Mouse (Mus musculus) forebrain, embryonic 12.5 days (tissue): Measurements from ENCODE around the gene Usp4. TPM values are rescaled to one million over a fixed set of nuclear protein-coding genes. Genes with fewer than 3 reads are reported as not detected.

Source experiments
- ATAC-seq: fragments of 200-750 bp; cut with Nextera tagmentation; 2 replicates; pipeline ENCODE4 v1.8.0; 2017; ENCODE audit warnings: moderate TSS enrichment; ENCODE audit not compliant: low FRiP score
- H3K27ac ChIP-seq: fragments of 300-500 bp; sonication (generic); 2 replicates; pipeline ENCODE4 v1.5.1; 2016; ENCODE audit warnings: mild to moderate bottlenecking
- H3K27me3 ChIP-seq: fragments of 300-500 bp; sonication (generic); 2 replicates; pipeline ENCODE4 v1.6.1; 2016; ENCODE audit warnings: mild to moderate bottlenecking
- H3K36me3 ChIP-seq: fragments of 300-500 bp; sonication (generic); replicated peaks from 2 replicates; pipeline ENCODE4 v1.6.1; 2016; ENCODE audit warnings: mild to moderate bottlenecking
- H3K4me1 ChIP-seq: fragments of 300-500 bp; sonication (generic); 2 replicates; pipeline ENCODE4 v1.6.1; 2016
- H3K4me2 ChIP-seq: fragments of 300-500 bp; sonication (generic); 2 replicates; pipeline ENCODE4 v1.6.1; 2016; ENCODE audit warnings: mild to moderate bottlenecking, moderate library complexity
- H3K4me3 ChIP-seq: fragments of 300-500 bp; sonication (generic); replicated peaks from 2 replicates; pipeline ENCODE4 v1.5.1; 2016; ENCODE audit warnings: mild to moderate bottlenecking
- H3K9ac ChIP-seq: fragments of 300-500 bp; sonication (generic); 2 replicates; pipeline ENCODE4 v1.6.1; 2016; ENCODE audit warnings: mild to moderate bottlenecking
- H3K9me3 ChIP-seq: fragments of 300-500 bp; sonication (generic); 2 replicates; pipeline ENCODE4 v1.6.1; 2016
- WGBS: fragments of 180-500 bp; shearing (Covaris S2); methylation state at CpG from one replicate; pipeline ENCODE4 v1.1.7; 2016; 5-methylcytosine and 5-hydroxymethylcytosine counted together
- polyA plus RNA-seq: library from polyadenylated mRNA; unstranded; fragments of >200 nt; fragmentation: Nextera tagmentation; extraction: Ambion mirVana; gene quantifications from 2 replicates; pipeline ENCODE4 v1.2.1, GENCODE M21; 2016

The Usp4 gene
- polyA plus RNA-seq, 1 experiment from 2014 or later, result 144 TPM

DNA sequence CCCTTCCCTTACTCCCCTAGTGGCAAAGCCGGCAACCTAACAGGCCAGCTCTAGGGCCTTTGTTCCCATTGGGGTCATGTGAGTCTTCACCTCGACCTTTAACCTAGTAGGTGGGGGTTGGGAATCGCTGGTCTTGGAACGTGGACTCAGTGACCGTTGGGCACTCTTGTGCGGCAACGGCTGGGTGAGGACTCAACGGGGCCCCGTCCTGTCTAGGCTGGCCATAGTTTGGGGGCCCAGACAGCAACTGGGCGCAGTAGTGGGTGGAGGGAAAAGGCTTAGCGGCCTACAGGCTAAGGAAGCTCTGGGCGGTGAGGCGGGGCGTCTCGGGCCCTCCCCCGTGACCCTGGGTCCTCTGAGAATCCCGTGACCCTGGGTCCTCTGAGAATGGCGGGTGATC is 45.0 kb downstream of the Usp4 start, which contains the start of gene 1700102P08Rik:
TSS of gene 1700102P08Rik (plus strand) at position 130 of the 400 bp plus-strand sequence.
- peaks cover 59% of the 10 kb centered on the region for H3K36me3 ChIP-seq
- no peaks in the 10 kb centered on the region for H3K4me1 ChIP-seq
- no peak within 1 kb of the TSS for H3K4me2 ChIP-seq
- H3K4me3 ChIP-seq, result no peak within 1 kb of the TSS
- WGBS, result 49% methylated on average over 18 of the region's 18 CpGs
- H3K27me3 ChIP-seq, result no peaks in the 10 kb centered on the region
- no peak within 1 kb of the TSS for H3K27ac ChIP-seq
- H3K9ac ChIP-seq, result no peak within 1 kb of the TSS
- no peaks in the 10 kb centered on the region for H3K9me3 ChIP-seq
- no peak for ATAC-seq

- no peak overlapping the region for H3K27ac ChIP-seq
- no peaks in the 10 kb centered on the region for H3K9me3 ChIP-seq
- no peak overlapping the region for H3K9ac ChIP-seq
- WGBS, result 95% methylated on average over 6 of the region's 6 CpGs
- H3K36me3 ChIP-seq, result peaks cover 44% of the 10 kb centered on the region
- H3K4me3 ChIP-seq, result no peak overlapping the region
- ATAC-seq, result no peak
- no peaks in the 10 kb centered on the region for H3K27me3 ChIP-seq
- no peak overlapping the region for H3K4me2 ChIP-seq
- H3K4me1 ChIP-seq, result no peaks in the 10 kb centered on the region
Observed at GRCm38 (mm10) chr9:108394191-108394590, 46.5 kb downstream of the Usp4 start.

GRCm38 (mm10) chr9:108395427-108395826 is 47.8 kb downstream of the Usp4 start:
- Histone ChIP-seq H3K9ac (no peak overlapping the region), H3K27ac (no peak overlapping the region), H3K4me3 (no peak overlapping the region), H3K36me3 (peaks cover 34% of the 10 kb centered on the region), H3K4me1 (no peaks in the 10 kb centered on the region), H3K27me3 (no peaks in the 10 kb centered on the region), H3K4me2 (no peak overlapping the region), H3K9me3 (no peaks in the 10 kb centered on the region)
- WGBS, result 93% methylated on average over 1 of the region's 1 CpGs
- no peak for ATAC-seq

GRCm38 (mm10) chr9:108398324-108398723 is 50.7 kb downstream of the Usp4 start:
- Histone ChIP-seq H3K4me2 (no peak overlapping the region), H3K36me3 (peaks cover 10% of the 10 kb centered on the region), H3K27me3 (no peaks in the 10 kb centered on the region), H3K9me3 (no peaks in the 10 kb centered on the region), H3K4me3 (no peak overlapping the region), H3K9ac (no peak overlapping the region), H3K4me1 (peaks cover 8% of the 10 kb centered on the region; the same call in 1 of the 2 replicates), H3K27ac (no peak overlapping the region)
- 94% methylated on average over 3 of the region's 3 CpGs for WGBS
- ATAC-seq, result no peak

GRCm38 (mm10) chr9:108401186-108401960 is 53.7 kb downstream of the Usp4 start:
- peaks cover 8% of the 10 kb centered on the region; the same call in 1 of the 2 replicates for H3K4me1 ChIP-seq
- peak overlapping the region; percentile 2; the same call in 1 of the 2 replicates for H3K27ac ChIP-seq
- no peak for ATAC-seq
- H3K4me3 ChIP-seq, result no peak overlapping the region
- H3K9ac ChIP-seq, result no peak overlapping the region
- no peaks in the 10 kb centered on the region for H3K9me3 ChIP-seq
- no peak overlapping the region for H3K4me2 ChIP-seq
- 51% methylated on average over 7 of the region's 7 CpGs for WGBS
- no peaks in the 10 kb centered on the region for H3K36me3 ChIP-seq
- no peaks in the 10 kb centered on the region for H3K27me3 ChIP-seq

- Histone ChIP-seq H3K4me2 (no peak overlapping the region), H3K9me3 (no peaks in the 10 kb centered on the region), H3K4me1 (peaks cover 8% of the 10 kb centered on the region; the same call in 1 of the 2 replicates), H3K4me3 (no peak overlapping the region), H3K9ac (no peak overlapping the region), H3K36me3 (no peaks in the 10 kb centered on the region), H3K27ac (no peak overlapping the region), H3K27me3 (no peaks in the 10 kb centered on the region)
- WGBS, result 82% methylated on average over 4 of the region's 4 CpGs
- ATAC-seq, result no peak
Observed at GRCm38 (mm10) chr9:108403081-108403480, 55.4 kb downstream of the Usp4 start.

DNA sequence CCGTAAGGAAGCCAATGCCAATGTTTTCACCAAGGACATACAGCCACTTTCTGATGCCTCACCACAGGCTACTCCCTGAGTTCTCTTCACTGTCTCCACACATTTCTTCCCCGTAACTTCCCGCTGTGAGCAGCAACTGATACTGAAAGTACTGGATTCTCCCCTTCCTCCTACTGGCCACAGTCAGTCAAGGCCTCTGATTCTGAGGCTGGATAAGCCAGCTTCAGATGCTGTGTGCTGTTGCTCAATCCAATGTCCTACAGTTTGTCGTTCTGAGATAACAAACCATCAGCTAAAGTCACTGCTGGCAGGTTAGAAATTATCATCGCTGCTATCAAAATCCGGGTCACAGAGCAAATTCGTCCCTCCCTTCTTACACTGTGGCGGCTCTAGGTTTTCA is 56.8 kb downstream of the Usp4 start:
- Histone ChIP-seq H3K36me3 (no peaks in the 10 kb centered on the region), H3K27ac (no peak overlapping the region), H3K4me1 (peaks cover 8% of the 10 kb centered on the region; the same call in 1 of the 2 replicates), H3K4me3 (no peak overlapping the region), H3K9ac (no peak overlapping the region), H3K27me3 (no peaks in the 10 kb centered on the region), H3K4me2 (no peak overlapping the region), H3K9me3 (no peaks in the 10 kb centered on the region)
- 84% methylated on average over 8 of the region's 8 CpGs for WGBS
- no peak for ATAC-seq

GRCm38 (mm10) chr9:108409535-108409934 is 61.9 kb downstream of the Usp4 start:
- Histone ChIP-seq H3K9ac (no peak overlapping the region), H3K9me3 (no peaks in the 10 kb centered on the region), H3K4me3 (no peak overlapping the region), H3K4me2 (no peak overlapping the region), H3K4me1 (peaks cover 6% of the 10 kb centered on the region; the same call in 1 of the 2 replicates), H3K36me3 (no peaks in the 10 kb centered on the region), H3K27me3 (no peaks in the 10 kb centered on the region), H3K27ac (no peak overlapping the region)
- no peak for ATAC-seq
- WGBS, result 89% methylated on average over 4 of the region's 4 CpGs

- Histone ChIP-seq H3K4me1 (peaks cover 6% of the 10 kb centered on the region; the same call in 1 of the 2 replicates), H3K27ac (no peak overlapping the region), H3K36me3 (no peaks in the 10 kb centered on the region), H3K9ac (no peak overlapping the region), H3K4me3 (no peak overlapping the region), H3K4me2 (no peak overlapping the region), H3K9me3 (no peaks in the 10 kb centered on the region), H3K27me3 (no peaks in the 10 kb centered on the region)
- no peak for ATAC-seq
- 72% methylated on average over 9 of the region's 9 CpGs for WGBS
Observed at GRCm38 (mm10) chr9:108411381-108411942, 63.8 kb downstream of the Usp4 start.

DNA sequence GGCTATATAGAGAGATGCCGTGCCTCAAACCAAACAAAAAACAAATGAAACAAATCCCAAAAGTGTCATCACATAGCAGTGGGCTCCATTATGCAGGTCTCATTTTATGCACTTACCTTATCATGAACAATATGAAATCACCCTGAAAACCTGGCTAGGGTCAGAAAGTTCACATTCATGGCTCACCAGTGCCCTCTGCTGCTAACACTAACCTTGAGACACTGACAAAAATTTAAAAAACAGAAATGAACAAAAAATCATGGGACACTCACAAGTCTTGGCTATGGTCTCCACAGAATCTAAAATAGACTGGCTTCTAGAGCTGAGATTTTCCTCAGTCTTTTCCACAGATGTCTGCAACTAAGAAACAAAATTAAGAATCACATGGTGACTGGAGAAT is 64.6 kb downstream of the Usp4 start:
- H3K36me3 ChIP-seq, result no peaks in the 10 kb centered on the region
- peaks cover 6% of the 10 kb centered on the region; the same call in 1 of the 2 replicates for H3K4me1 ChIP-seq
- no peaks in the 10 kb centered on the region for H3K9me3 ChIP-seq
- no peaks in the 10 kb centered on the region for H3K27me3 ChIP-seq
- no peak overlapping the region for H3K4me2 ChIP-seq
- no peak overlapping the region for H3K27ac ChIP-seq
- H3K9ac ChIP-seq, result no peak overlapping the region
- ATAC-seq, result no peak
- H3K4me3 ChIP-seq, result no peak overlapping the region
- WGBS, result 86% methylated on average over 1 of the region's 1 CpGs

DNA sequence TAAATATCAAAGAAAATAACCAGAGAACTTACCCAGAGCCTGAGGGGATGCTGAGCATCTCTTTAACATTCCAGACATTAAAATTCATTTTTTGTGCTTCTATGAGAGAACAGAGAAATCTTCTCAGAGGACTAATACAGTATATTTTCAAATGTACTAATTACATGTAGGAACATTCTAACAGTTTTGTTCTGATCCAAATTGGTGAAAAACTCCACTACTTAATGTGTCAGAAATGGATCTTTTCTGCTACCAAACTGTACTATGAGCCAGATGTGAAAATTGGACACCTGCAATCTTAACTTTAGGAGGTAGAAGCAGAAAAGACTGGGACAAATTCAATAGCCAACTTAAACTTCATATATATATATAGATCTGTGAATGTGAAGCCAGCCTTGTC is 80.7 kb downstream of the Usp4 start, which contains the start of gene Ccdc36:
TSS of gene Ccdc36 (minus strand) at position 101 of the 400 bp plus-strand sequence.
- H3K9me3 ChIP-seq, result no peaks in the 10 kb centered on the region
- no peak for ATAC-seq
- no peaks in the 10 kb centered on the region; the same call in 1 of the 2 replicates for H3K4me1 ChIP-seq

DNA sequence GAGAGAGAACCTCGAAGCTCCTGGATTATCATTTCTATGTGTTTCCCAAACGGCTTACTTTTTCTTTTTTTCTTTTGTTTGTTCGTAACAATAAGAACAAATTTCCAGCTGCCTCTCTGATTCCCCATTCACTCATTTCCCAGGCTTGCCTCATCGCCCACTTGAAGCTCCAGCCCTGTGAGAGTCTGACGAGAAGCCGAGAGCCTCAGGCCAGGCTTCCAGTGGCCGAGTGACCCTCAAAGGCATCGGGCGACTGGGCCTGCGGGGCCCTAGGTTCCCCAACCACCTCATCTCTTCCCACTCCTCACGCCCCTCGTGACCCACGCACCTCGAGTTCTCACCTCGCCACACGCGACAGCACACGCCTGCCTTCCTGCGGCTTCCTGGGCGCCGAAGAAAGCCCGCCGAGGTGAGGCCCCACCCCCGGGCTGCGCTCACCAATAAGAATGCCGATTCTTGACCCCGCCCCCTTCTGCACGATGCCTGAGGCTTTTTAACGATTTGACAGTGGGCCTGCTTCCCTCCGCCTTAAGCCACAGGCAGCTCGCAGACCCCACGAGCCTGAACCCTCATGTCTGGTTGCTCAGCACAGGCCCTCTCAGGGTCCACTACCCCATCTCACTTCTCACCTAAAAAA is 83.9 kb downstream of the Usp4 start:
- WGBS, result 53% methylated on average over 32 of the region's 32 CpGs
- no peaks in the 10 kb centered on the region for H3K9me3 ChIP-seq
- H3K27me3 ChIP-seq, result no peaks in the 10 kb centered on the region
- H3K4me2 ChIP-seq, result peak overlapping the region; percentile 44
- H3K27ac ChIP-seq, result no peak overlapping the region
- H3K4me1 ChIP-seq, result no peaks in the 10 kb centered on the region; the same call in 1 of the 2 replicates
- 0 out of 2 replicates have a peak overlapping the region, but pooled peaks have one; percentile 18 for H3K4me3 ChIP-seq
- peak; percentile 30; the same call in 1 of the 2 replicates for ATAC-seq
- no peak overlapping the region for H3K9ac ChIP-seq
- H3K36me3 ChIP-seq, result no peaks in the 10 kb centered on the region

More for the DNA sequence above, 80.7 kb downstream of the Usp4 start, which contains the start of gene Ccdc36:
- Histone ChIP-seq H3K9ac (no peak within 1 kb of the TSS), H3K27me3 (no peaks in the 10 kb centered on the region), H3K27ac (no peak within 1 kb of the TSS), H3K36me3 (no peaks in the 10 kb centered on the region), H3K4me2 (no peak within 1 kb of the TSS), H3K4me3 (no peak within 1 kb of the TSS)
